Mouse (Mus musculus): ENCODE measurements around the gene Tmprss12. TPM values are rescaled to one million over a fixed set of nuclear protein-coding genes. Genes with fewer than 3 reads are reported as not detected.
"Not testable (repeated sequence)": the region's sequence is repeated elsewhere in the genome, so short reads cannot be mapped to it uniquely, and the experiment has no call there.

The Tmprss12 gene
- total RNA-seq, 1 experiment from 2014 or later = not detected

- not testable (repeated sequence) for ATAC-seq (replicated peaks; ENCODE audit: insufficient number of reproducible peaks, low FRiP score, low TSS enrichment, poor library complexity, severe bottlenecking)
These were observed 37.5 kb downstream of the Tmprss12 start for GRCm38 (mm10) chr15:100318014-100318671.

- no peak for ATAC-seq (replicated peaks; ENCODE audit: insufficient number of reproducible peaks, low FRiP score, low TSS enrichment, poor library complexity, severe bottlenecking)
These were observed 39.2 kb downstream of the Tmprss12 start for GRCm38 (mm10) chr15:100319884-100320283.

- no peak for ATAC-seq (replicated peaks; ENCODE audit: insufficient number of reproducible peaks, low FRiP score, low TSS enrichment, poor library complexity, severe bottlenecking)
These were observed 39.8 kb downstream of the Tmprss12 start for GRCm38 (mm10) chr15:100320295-100320905.

- ATAC-seq (replicated peaks; ENCODE audit: insufficient number of reproducible peaks, low FRiP score, low TSS enrichment, poor library complexity, severe bottlenecking) = no peak
These were observed 40.5 kb downstream of the Tmprss12 start for GRCm38 (mm10) chr15:100321134-100321533.

- ATAC-seq (replicated peaks; ENCODE audit: insufficient number of reproducible peaks, low FRiP score, low TSS enrichment, poor library complexity, severe bottlenecking) = no peak
These were observed 43.5 kb downstream of the Tmprss12 start for GRCm38 (mm10) chr15:100324021-100324591.

GRCm38 (mm10) chr15:100325235-100325634 lies 44.6 kb downstream of the Tmprss12 start:
- ATAC-seq (replicated peaks; ENCODE audit: insufficient number of reproducible peaks, low FRiP score, low TSS enrichment, poor library complexity, severe bottlenecking) = no peak

GRCm38 (mm10) chr15:100328089-100328488 lies 47.5 kb downstream of the Tmprss12 start:
- ATAC-seq (replicated peaks; ENCODE audit: insufficient number of reproducible peaks, low FRiP score, low TSS enrichment, poor library complexity, severe bottlenecking) = not testable (repeated sequence)

GRCm38 (mm10) chr15:100329336-100329735 lies 48.7 kb downstream of the Tmprss12 start:
- ATAC-seq (replicated peaks; ENCODE audit: insufficient number of reproducible peaks, low FRiP score, low TSS enrichment, poor library complexity, severe bottlenecking) = not testable (repeated sequence)

GRCm38 (mm10) chr15:100330739-100331138 lies 50.1 kb downstream of the Tmprss12 start:
- no peak for ATAC-seq (replicated peaks; ENCODE audit: insufficient number of reproducible peaks, low FRiP score, low TSS enrichment, poor library complexity, severe bottlenecking)

GRCm38 (mm10) chr15:100332077-100332961 lies 51.7 kb downstream of the Tmprss12 start:
- peak; percentile 60; the same call in 1 of the 2 replicates for ATAC-seq (replicated peaks; ENCODE audit: insufficient number of reproducible peaks, low FRiP score, low TSS enrichment, poor library complexity, severe bottlenecking)

GRCm38 (mm10) chr15:100334629-100335028 lies 54.0 kb downstream of the Tmprss12 start, which contains the start of gene Mettl7a3:
Gene Mettl7a3, plus strand, starts transcription at chr15:100334929.
- no peak for ATAC-seq (replicated peaks; ENCODE audit: insufficient number of reproducible peaks, low FRiP score, low TSS enrichment, poor library complexity, severe bottlenecking)

- not testable (repeated sequence) for ATAC-seq (replicated peaks; ENCODE audit: insufficient number of reproducible peaks, low FRiP score, low TSS enrichment, poor library complexity, severe bottlenecking)
These were observed 56.7 kb downstream of the Tmprss12 start for GRCm38 (mm10) chr15:100337328-100337727.

- peak; percentile 62; the same call in 1 of the 2 replicates for ATAC-seq (replicated peaks; ENCODE audit: insufficient number of reproducible peaks, low FRiP score, low TSS enrichment, poor library complexity, severe bottlenecking)
These were observed 57.2 kb downstream of the Tmprss12 start for GRCm38 (mm10) chr15:100337847-100338246.

GRCm38 (mm10) chr15:100341314-100341980 lies 60.8 kb downstream of the Tmprss12 start:
- ATAC-seq (replicated peaks; ENCODE audit: insufficient number of reproducible peaks, low FRiP score, low TSS enrichment, poor library complexity, severe bottlenecking) = not testable (repeated sequence)

Other genes starting within 250 kb of the Tmprss12 start
- 11.9 to 22.4 TPM (median 12.8 TPM) in 3 replicates for gene Dip2b, start 242.2 kb upstream of the Tmprss12 start, total RNA-seq (2017)
- 49.1 to 81.7 TPM (median 57.2 TPM) in 3 replicates for gene Atf1, start 53.0 kb upstream of the Tmprss12 start, total RNA-seq (2017)
- gene Mettl7a1, start 23.3 kb downstream of the Tmprss12 start, total RNA-seq (2017) = 53.6 to 87.9 TPM (median 82.4 TPM) in 3 replicates
- not detected in 3 replicates for gene Mettl7a3, start 54.1 kb downstream of the Tmprss12 start, total RNA-seq (2017)
- gene Methig1, start 72.3 kb downstream of the Tmprss12 start, total RNA-seq (2017) = not detected in 3 replicates
- not detected in 3 replicates for gene Mettl7a2, start 72.4 kb downstream of the Tmprss12 start, total RNA-seq (2017)
- not detected in 3 replicates for gene Higd1c, start 83.7 kb downstream of the Tmprss12 start, total RNA-seq (2017)
- 0.49 TPM in 1 of 3 replicates, not detected in the others for gene Gm5475, start 141.3 kb downstream of the Tmprss12 start, total RNA-seq (2017)
- gene Slc11a2, start 144.2 kb downstream of the Tmprss12 start, total RNA-seq (2017) = 5.1 to 17.3 TPM (median 9.7 TPM) in 3 replicates
- 12.8 to 20.7 TPM (median 13.0 TPM) in 3 replicates for gene Letmd1, start 188.2 kb downstream of the Tmprss12 start, total RNA-seq (2017)
- 3.4 to 4.2 TPM (median 3.6 TPM) in 3 replicates for gene Csrnp2, start 214.7 kb downstream of the Tmprss12 start, total RNA-seq (2017)

All from monocyte, adult 5-6 weeks (primary cell).